In genomic region chr10:67190261-67190660, GRCm38 (mm10) we compare ENCODE assay signal across 9 mouse cellular contexts.
A peak's percentile ranks its signal among the peaks of the same experiment; 100 is the strongest.
DNase-seq lines count a peak whose midpoint lies in the region; TF ChIP-seq lines count a peak whose summit lies in the region.
"Had no signal": no experiment of that assay in that cellular context is flagged by ENCODE, and none has a peak within 500 bp of the region (broad histone marks: within the 10 kb centered on the region; RNA-seq: fewer than 3 reads in every experiment).

No protein-coding gene starts in this region.

- no peak for TF ChIP-seq POLR2A in spleen, adult 2 months (IDR thresholded peaks at IDR 0.05; ENCODE audit: low read depth, low read length)
- no peak for TF ChIP-seq POLR2A in lung, adult 2 months (IDR thresholded peaks at IDR 0.05; ENCODE audit: borderline replicate concordance, extremely low read depth, low read depth, low read length)

- peaks cover 6% of the 10 kb centered on the region for H3K36me3 ChIP-seq in spleen, adult 2 months (ENCODE audit: control insufficient read depth, insufficient read depth, low read length)

- peak; percentile 35; the same call in 1 of the 2 replicates for TF ChIP-seq CTCF in spleen, adult 2 months (IDR thresholded peaks at IDR 0.05; ENCODE audit: extremely low read depth, insufficient read depth, insufficient read length, insufficient replicate concordance)
- TF ChIP-seq CTCF in lung, adult 2 months (IDR thresholded peaks at IDR 0.05; ENCODE audit: insufficient read depth, low read length), result peak; percentile 46

- H3K27ac ChIP-seq in spleen, adult 2 months (ENCODE audit: insufficient read depth, low read length), result 0 out of 2 replicates have a peak overlapping the region, but pooled peaks have one; percentile 9
- H3K27ac ChIP-seq: limb, embryonic 15.5 days had no signal

- 84% methylated on average over 1 of the region's 1 CpGs for WGBS in spleen, adult 2 months
- WGBS in lung, adult 2 months, result 34% methylated on average over 1 of the region's 1 CpGs

- DNase-seq in heart, postnatal 4 days, result peak; percentile 14
- no peak for DNase-seq in heart, adult 9 months (ENCODE audit: low spot score in 2 of 2)
- DNase-seq in spleen, adult 2 months (ENCODE audit: low read depth in 1 of 2, low spot score in 2 of 2), result peak in 1 of 2 experiments; percentile 44
- DNase-seq in spleen, adult 12 weeks (ENCODE audit: low spot score), result no peak
- no peak for DNase-seq in lung, adult 2 months
- DNase-seq in thymus, postnatal 4 days, result peak; percentile 50
- no peak for DNase-seq in testis, postnatal 10 days (ENCODE audit: low spot score)
- DNase-seq in layer of hippocampus, postnatal 25 days (ENCODE audit: extremely low spot score in 1 of 2, low spot score in 1 of 2), result no peak

- H3K27me3 ChIP-seq in spleen, adult 2 months (ENCODE audit: control insufficient read depth, insufficient read depth, low read length), result no peaks in the 10 kb centered on the region
- H3K27me3 ChIP-seq: limb, embryonic 15.5 days had no signal

- H3K4me1 ChIP-seq in spleen, adult 2 months (ENCODE audit: control insufficient read depth, insufficient read depth, insufficient read length), result peaks cover 10% of the 10 kb centered on the region; the same call in 1 of the 2 replicates
- H3K4me1 ChIP-seq in lung, adult 2 months (ENCODE audit: control insufficient read depth, insufficient read depth, low read length), result peaks cover 10% of the 10 kb centered on the region

- H3K4me3 ChIP-seq in spleen, adult 2 months (ENCODE audit: extremely low read depth, insufficient read depth, insufficient read length), result no peak overlapping the region
- H3K4me3 ChIP-seq in lung, adult 2 months (replicated peaks; ENCODE audit: extremely low read depth, low read depth, low read length), result no peak overlapping the region
- H3K4me3 ChIP-seq: limb, embryonic 15.5 days had no signal

Comparison
In these comparisons a context has a peak if more than half of its experiments do, and no peak if none do; other contexts are left out.
1. DNase-seq: peak in heart, postnatal 4 days (single experiment) and thymus, postnatal 4 days (single experiment); none in heart, adult 9 months (0 of 2), spleen, adult 12 weeks (single experiment), lung, adult 2 months (single experiment), testis, postnatal 10 days (single experiment) and layer of hippocampus, postnatal 25 days (0 of 2).